Mouse (Mus musculus) stomach, postnatal 0 days (tissue): ENCODE results near the gene Hdac1. TPM values are rescaled to one million over a fixed set of nuclear protein-coding genes. Genes with fewer than 3 reads are reported as not detected.
"Not testable (repeated sequence)": the region's sequence is repeated elsewhere in the genome, so short reads cannot be mapped to it uniquely, and the experiment has no call there.

Source experiments
- ATAC-seq: fragments of 200-750 bp; cut with Nextera tagmentation; 2 replicates; pipeline ENCODE4 v1.8.0; 2017; ENCODE audit not compliant: low FRiP score, low TSS enrichment
- DNase-seq: peaks from one replicate; pipeline ENCODE4 v3.0.0-alpha.2; 2016; ENCODE audit warnings: low spot score
- H3K27ac ChIP-seq: fragments of 300-500 bp; sonication (generic); replicated peaks from 2 replicates; pipeline ENCODE4 v1.5.1; 2014; ENCODE audit warnings: mild to moderate bottlenecking, control low read depth
- H3K27me3 ChIP-seq: fragments of 300-500 bp; sonication (generic); 2 replicates; pipeline ENCODE4 v1.6.1; 2014; ENCODE audit warnings: low read length; ENCODE audit not compliant: control insufficient read depth, insufficient read depth
- H3K36me3 ChIP-seq: fragments of 300-500 bp; sonication (generic); 2 replicates; pipeline ENCODE4 v1.6.1; 2014; ENCODE audit warnings: low read length, mixed read lengths; ENCODE audit not compliant: control insufficient read depth, insufficient read depth
- H3K4me1 ChIP-seq: fragments of 300-500 bp; sonication (generic); replicated peaks from 2 replicates; pipeline ENCODE4 v1.6.1; 2014; ENCODE audit warnings: antibody characterized with exemption; ENCODE audit not compliant: control insufficient read depth, insufficient read depth
- H3K4me2 ChIP-seq: fragments of 300-500 bp; sonication (generic); replicated peaks from 2 replicates; pipeline ENCODE4 v1.6.1; 2014; ENCODE audit warnings: low read depth, mild to moderate bottlenecking, control low read depth, moderate library complexity
- H3K4me3 ChIP-seq: fragments of 300-500 bp; sonication (generic); 2 replicates; pipeline ENCODE4 v1.5.1; 2014; ENCODE audit warnings: low read depth, low read length, control low read depth
- H3K9ac ChIP-seq: fragments of 300-500 bp; sonication (generic); 2 replicates; pipeline ENCODE4 v1.6.1; 2014; ENCODE audit warnings: mild to moderate bottlenecking, low read length, control low read depth, mixed read lengths
- H3K9me3 ChIP-seq: fragments of 300-500 bp; sonication (generic); 2 replicates; pipeline ENCODE4 v1.6.1; 2016; ENCODE audit warnings: low read length; ENCODE audit not compliant: control insufficient read depth
- CTCF ChIP-seq: IDR thresholded peaks from 2 replicates; pipeline ENCODE4 v1.5.1; 2016; ENCODE audit warnings: antibody characterized with exemption, low read depth, mild to moderate bottlenecking, moderate library complexity
- EP300 ChIP-seq: optimal IDR thresholded peaks from 2 replicates; pipeline ENCODE3; 2016; ENCODE audit warnings: antibody characterized with exemption
- WGBS: fragments of 180-500 bp; shearing (Covaris S2); extraction: QIAGEN DNeasy Blood & Tissue Kit; methylation state at CpG from one replicate; pipeline ENCODE4 v1.1.7; 2014; 5-methylcytosine and 5-hydroxymethylcytosine counted together
- polyA plus RNA-seq: library from polyadenylated mRNA; unstranded; fragments of >200 nt; fragmentation: Nextera tagmentation; extraction: Ambion mirVana; gene quantifications from 2 replicates; pipeline ENCODE4 v1.2.1, GENCODE M21; 2015

The Hdac1 gene
- polyA plus RNA-seq, 1 experiment from 2014 or later, result 110 TPM

DNA sequence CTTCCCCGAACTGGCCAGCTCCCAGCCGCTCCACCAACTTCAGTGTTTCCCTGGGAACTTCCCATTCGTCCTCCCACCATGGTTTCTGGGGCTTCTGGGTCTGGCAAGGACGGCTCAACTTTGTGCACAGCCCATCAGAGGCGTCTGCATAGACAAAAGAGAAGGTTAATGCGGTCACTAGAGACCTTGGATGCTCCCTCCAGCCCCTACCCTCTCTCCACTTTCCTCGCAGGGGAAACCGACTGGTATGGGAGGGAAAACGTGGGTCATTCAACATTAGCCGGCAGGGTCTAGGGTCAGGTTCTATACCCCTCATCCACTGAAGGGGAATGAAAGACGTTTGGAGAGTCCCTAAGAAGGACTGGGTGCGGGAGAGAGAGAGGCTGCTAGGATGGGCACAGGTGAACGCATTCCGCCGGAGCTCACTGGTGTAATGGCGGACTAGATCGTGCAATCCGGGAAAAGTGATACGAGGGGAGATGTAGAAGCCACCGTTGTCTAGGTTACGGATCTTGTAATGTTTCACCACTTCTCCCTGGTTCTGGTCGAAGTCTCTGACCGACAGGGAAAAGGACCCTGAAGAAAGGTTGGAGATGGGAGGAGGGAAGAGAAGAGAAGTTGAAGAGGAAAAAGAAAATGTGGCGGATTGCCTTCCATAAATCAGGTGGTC is 13.5 kb upstream of the Hdac1 start:
- peak overlapping the region; percentile 39 for H3K4me3 ChIP-seq
- WGBS, result under 1% methylated on average over 24 of the region's 24 CpGs
- H3K9ac ChIP-seq, result peak overlapping the region; percentile 59
- DNase-seq (no peak), ATAC-seq (peak; percentile 58)
- no peaks in the 10 kb centered on the region for H3K27me3 ChIP-seq
- H3K4me1 ChIP-seq, result no peaks in the 10 kb centered on the region; the same call in 1 of the 2 replicates
- H3K9me3 ChIP-seq, result no peaks in the 10 kb centered on the region
- H3K36me3 ChIP-seq, result no peaks in the 10 kb centered on the region
- 0 out of 2 replicates have a peak overlapping the region, but pooled peaks have one; percentile 25 for H3K27ac ChIP-seq
- TF ChIP-seq CTCF (no peak), EP300 (no peak)
- H3K4me2 ChIP-seq, result peak overlapping the region; percentile 64

DNA sequence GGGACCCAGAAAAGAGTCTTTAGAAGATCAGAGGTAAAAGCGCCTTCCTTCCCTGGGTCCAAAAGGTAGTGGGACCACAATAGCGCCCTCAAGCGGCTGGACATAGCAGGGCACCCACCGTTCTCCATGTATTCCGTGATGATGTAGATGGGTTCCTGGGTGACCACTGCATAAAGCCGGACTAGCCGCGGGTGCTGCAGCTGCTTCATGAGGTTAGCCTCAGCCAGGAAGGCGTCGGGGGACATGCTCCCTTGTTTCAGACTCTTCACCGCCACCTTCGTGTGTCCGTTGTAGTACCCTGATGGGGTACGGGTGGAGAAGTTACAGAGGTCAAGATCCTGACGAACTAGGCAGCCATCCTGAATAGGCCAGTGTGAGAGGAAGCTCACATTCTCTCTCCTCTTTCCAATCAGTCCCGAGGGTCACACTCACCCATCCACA is 12.9 kb upstream of the Hdac1 start:
- Histone ChIP-seq H3K9me3 (no peaks in the 10 kb centered on the region), H3K36me3 (no peaks in the 10 kb centered on the region), H3K4me2 (peak overlapping the region; percentile 64), H3K4me1 (no peaks in the 10 kb centered on the region; the same call in 1 of the 2 replicates), H3K9ac (peak overlapping the region; percentile 59), H3K27ac (0 out of 2 replicates have a peak overlapping the region, but pooled peaks have one; percentile 25), H3K27me3 (no peaks in the 10 kb centered on the region), H3K4me3 (peak overlapping the region; percentile 39)
- peak; percentile 22; the same call in 1 of the 2 replicates for ATAC-seq
- DNase-seq, result peak; percentile 76
- WGBS, result 6% methylated on average over 16 of the region's 16 CpGs
- peak; percentile 78 for TF ChIP-seq CTCF
- TF ChIP-seq EP300, result no peak

DNA sequence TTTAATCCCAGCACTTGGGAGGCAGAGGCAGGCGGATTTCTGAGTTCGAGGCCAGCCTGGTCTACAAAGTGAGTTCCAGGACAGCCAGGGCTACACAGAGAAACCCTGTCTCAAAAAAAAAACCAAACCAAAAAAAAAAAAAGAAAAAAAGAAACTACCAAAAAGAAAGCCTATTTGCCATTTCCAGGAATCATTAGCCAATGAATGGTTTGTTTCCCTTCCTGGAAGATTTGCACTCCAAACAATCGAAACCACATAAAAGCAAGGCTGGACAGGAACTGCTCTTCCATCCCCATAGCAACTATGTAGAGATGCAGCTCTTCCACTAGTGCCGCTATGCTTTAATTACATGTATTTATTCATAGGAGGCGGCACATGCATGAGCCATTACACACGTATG is 12.0 kb upstream of the Hdac1 start:
- WGBS, result 84% methylated on average over 4 of the region's 6 CpGs
- H3K9ac ChIP-seq, H3K27me3 ChIP-seq, H3K9me3 ChIP-seq, H3K4me1 ChIP-seq, H3K36me3 ChIP-seq, ATAC-seq, H3K4me2 ChIP-seq, H3K27ac ChIP-seq, DNase-seq, H3K4me3 ChIP-seq: not testable (repeated sequence)

DNA sequence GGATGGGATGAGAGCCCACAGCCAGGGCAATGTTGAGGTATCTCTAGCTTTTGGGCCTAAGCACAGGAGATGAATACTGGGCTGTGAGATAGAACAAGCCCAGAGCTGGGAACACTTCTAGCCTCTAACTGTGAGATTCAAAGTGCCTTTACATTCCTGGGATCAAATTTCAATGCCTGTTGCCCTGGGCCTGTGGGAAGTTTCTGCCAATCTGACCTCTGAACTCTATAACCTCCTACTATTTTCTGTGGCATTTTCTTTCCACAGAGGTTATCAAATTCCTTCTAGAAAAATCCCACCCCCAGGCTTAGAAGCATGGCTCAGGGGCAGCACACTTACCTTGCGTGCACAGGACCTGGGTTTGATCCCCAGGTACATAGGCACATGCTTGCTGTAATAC is 7.8 kb upstream of the Hdac1 start:
- H3K4me3 ChIP-seq, result no peak overlapping the region
- H3K9me3 ChIP-seq, result no peaks in the 10 kb centered on the region
- no peaks in the 10 kb centered on the region for H3K4me1 ChIP-seq
- H3K27me3 ChIP-seq, result no peaks in the 10 kb centered on the region
- no peak for DNase-seq
- no peak overlapping the region for H3K9ac ChIP-seq
- TF ChIP-seq EP300, result no peak
- H3K36me3 ChIP-seq, result no peaks in the 10 kb centered on the region
- no peak for ATAC-seq
- H3K4me2 ChIP-seq, result no peak overlapping the region
- no peak overlapping the region for H3K27ac ChIP-seq
- WGBS, result 64% methylated on average over 1 of the region's 1 CpGs

DNA sequence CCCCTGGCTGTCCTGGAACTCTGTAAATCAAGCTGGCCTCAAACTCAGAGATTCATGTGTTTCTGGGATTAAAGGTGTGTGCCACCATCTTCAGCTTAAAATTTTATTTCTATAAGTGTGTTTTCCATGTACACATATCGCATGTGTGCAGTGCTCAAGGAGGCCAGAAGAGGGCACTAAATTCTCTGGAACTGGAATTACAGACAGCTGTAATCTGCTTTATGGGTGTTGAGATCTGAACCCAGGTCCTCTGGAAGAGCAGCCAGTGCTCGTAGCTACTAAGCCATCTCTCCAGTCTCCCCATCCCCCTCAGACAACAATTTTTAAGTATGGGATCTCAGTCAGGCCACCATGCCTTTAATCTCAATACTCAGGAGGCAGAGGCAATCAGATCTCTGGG is 6.8 kb upstream of the Hdac1 start:
- WGBS, result 94% methylated on average over 2 of the region's 2 CpGs
- no peak overlapping the region for H3K9ac ChIP-seq
- no peaks in the 10 kb centered on the region for H3K9me3 ChIP-seq
- 0 out of 2 replicates have a peak, but pooled peaks have one; percentile 26 for ATAC-seq
- no peak overlapping the region for H3K4me2 ChIP-seq
- no peaks in the 10 kb centered on the region for H3K36me3 ChIP-seq
- H3K27me3 ChIP-seq, result no peaks in the 10 kb centered on the region
- H3K4me3 ChIP-seq, result no peak overlapping the region
- no peak for TF ChIP-seq EP300
- peak; percentile 63 for TF ChIP-seq CTCF
- peak; percentile 41 for DNase-seq
- no peaks in the 10 kb centered on the region for H3K4me1 ChIP-seq
- no peak overlapping the region for H3K27ac ChIP-seq

DNA sequence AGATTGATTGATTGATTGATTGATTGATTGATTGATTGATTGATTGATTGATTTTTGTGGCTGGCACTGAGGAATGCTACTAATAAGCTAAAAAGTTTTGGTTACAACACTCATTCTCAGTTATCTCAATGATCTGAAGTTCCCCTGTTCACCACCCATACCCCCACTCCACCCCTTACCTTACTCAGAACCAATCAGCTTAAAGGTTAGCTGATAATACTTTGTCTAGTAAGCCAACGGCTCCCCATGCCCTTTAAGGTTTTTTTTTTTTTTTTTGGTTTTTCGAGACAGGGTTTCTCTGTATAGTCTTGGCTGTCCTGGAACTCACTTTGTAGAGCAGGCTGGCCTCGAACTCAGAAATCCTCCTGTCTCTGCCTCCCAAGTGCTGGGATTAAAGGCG is 5.1 kb upstream of the Hdac1 start:
- H3K4me2 ChIP-seq, H3K9ac ChIP-seq, H3K4me3 ChIP-seq, H3K4me1 ChIP-seq, ATAC-seq, H3K36me3 ChIP-seq, H3K27ac ChIP-seq, DNase-seq, H3K9me3 ChIP-seq, H3K27me3 ChIP-seq: not testable (repeated sequence)
- WGBS, result 82% methylated on average over 4 of the region's 4 CpGs
